Mouse (Mus musculus): Measurements from ENCODE around the gene Fgfbp1. TPM values are rescaled to one million over a fixed set of nuclear protein-coding genes. Genes with fewer than 3 reads are reported as not detected.

Fgfbp1 gene
- polyA plus RNA-seq (2021) = 0.08 TPM

DNA sequence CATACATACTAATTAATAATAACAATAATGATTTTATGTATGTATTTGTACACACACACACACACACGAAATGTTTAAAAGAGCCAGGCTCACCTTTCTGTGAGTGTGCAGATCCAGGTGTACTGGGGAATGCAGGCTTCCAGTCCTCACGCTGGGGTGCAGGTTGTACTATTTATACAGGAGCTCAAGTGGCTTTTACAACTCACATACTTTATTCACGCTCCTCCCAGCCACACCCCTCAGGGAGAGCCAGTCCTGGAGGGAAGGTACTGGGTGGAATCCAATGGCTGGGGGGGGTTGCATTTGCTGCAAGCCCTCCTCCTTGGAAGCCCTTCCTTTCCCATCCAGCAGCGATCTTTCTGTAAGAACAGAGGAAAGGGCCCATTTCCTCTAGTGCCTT lies at the start of gene Fgfbp1:
Gene Fgfbp1 (minus strand): TSS at position 160 of the 400 bp plus-strand sequence.
- DNase-seq (ENCODE audit: low read depth, low spot score) (no peak), ATAC-seq (no peak)
- in situ Hi-C loops (cut with MboI; ENCODE audit: low pct_unique_long_range_greater_than_20kb) = no loop called here
- ChIA-PET POLR2A (no interaction called here), CTCF (interaction anchor here (1.1 to 2.5 kb wide), 4 partner anchors 9 to 87 kb away, joined by 3 to 8 read pairs (median 4); no protein-coding TSS in a partner anchor)
- no peak for TF ChIP-seq CTCF (IDR thresholded peaks at IDR 0.05)
- no peaks in the 10 kb centered on the region for H3K27me3 ChIP-seq

DNA sequence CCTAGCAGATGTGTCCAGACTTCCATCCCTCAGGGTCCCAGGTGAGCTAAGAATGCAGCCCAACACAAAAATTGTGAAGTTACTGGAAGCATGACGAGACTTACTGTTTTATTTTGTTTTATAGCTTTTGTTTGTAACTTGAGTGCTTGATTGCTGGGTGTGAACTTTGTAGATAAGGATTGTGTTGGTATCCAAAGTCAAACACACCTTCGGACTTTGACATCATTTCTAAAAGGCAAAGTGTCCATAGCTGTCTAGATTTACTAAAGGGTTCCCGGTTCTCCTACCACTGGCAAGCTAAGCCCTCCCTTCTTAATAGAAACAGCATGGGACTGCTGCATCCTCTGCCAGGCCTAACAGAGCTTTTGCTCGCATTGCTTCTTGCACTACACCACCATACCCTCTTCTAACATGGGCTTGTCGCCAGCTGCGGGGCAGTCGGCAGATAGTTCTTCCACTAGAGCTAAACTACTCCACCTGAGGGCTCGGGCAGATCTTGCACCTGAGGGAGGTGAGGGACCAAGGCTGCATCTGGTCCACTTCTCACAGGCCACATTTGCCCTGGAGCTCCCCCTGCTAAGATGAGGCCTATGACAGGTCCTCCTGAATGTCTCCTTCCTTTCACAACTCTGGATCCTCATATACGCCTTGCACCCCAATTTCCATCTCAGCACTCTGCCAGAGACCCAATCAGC lies 16.9 kb upstream of the Fgfbp1 start:
- TF ChIP-seq CTCF (IDR thresholded peaks at IDR 0.05) = no peak
- no peak for ATAC-seq
- CTCF ChIA-PET = interaction anchor here (1.4 to 1.9 kb wide), 6 partner anchors 8 to 106 kb away, joined by 3 to 8 read pairs (median 4); no protein-coding TSS in a partner anchor
- no peak for DNase-seq (ENCODE audit: low read depth, low spot score)
- POLR2A ChIA-PET = interaction anchor here (1.1 kb wide), 1 partner anchor 14 kb away, joined by 4 read pairs; no protein-coding TSS in a partner anchor
- no peaks in the 10 kb centered on the region for H3K27me3 ChIP-seq
- in situ Hi-C loops (cut with MboI; ENCODE audit: low pct_unique_long_range_greater_than_20kb) = no loop called here

DNA sequence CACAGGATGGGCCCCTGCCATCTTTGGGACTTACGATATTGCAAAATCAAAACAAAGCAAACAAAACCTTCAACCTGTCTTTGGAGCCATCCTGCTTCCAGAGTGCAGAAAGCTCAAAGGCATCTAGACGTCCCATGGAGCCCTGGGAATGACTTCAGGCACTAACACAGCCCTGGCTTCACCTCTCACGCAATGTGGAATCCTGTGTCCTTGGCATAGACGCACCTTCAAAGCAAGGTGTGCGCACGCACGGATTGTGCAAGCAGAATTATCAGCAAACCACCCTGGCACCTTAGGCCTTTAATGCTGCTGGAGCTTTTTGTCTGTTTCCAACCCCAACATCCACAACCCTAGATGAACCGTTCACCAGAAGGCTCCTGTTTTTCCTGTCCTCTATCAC lies 16.0 kb upstream of the Fgfbp1 start:
- ChIA-PET POLR2A (interaction anchor here (1.1 kb wide), 1 partner anchor 15 kb away, joined by 4 read pairs; no protein-coding TSS in a partner anchor), CTCF (interaction anchor here (1.4 to 1.9 kb wide), 6 partner anchors 49 to 106 kb away, joined by 4 to 8 read pairs (median 5); no protein-coding TSS in a partner anchor)
- ATAC-seq = no peak
- no peaks in the 10 kb centered on the region for H3K27me3 ChIP-seq
- in situ Hi-C loops (cut with MboI; ENCODE audit: low pct_unique_long_range_greater_than_20kb) = no loop called here
- TF ChIP-seq CTCF (IDR thresholded peaks at IDR 0.05) = no peak
- no peak for DNase-seq (ENCODE audit: low read depth, low spot score)

DNA sequence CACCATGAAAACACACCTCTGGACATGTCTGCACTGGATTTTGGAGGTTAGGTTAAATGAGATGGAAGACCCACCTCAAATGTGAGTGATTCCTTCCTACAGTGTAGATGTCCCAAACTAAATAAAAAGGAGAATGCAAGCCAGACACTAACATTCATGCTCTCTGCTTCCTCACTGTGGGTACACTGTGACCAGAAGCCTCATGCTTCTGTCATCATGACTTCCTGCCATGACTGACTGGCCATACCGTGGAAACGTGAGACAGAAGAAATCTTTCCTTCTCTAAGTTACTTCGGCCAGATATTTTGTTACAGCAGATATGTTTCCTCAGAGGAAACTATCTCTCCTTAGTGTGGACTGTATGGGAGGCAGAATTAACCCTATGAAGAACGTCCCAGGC lies 14.6 kb upstream of the Fgfbp1 start:
- no peak for ATAC-seq
- in situ Hi-C loops (cut with MboI; ENCODE audit: low pct_unique_long_range_greater_than_20kb) = no loop called here
- no peak for DNase-seq (ENCODE audit: low read depth, low spot score)
- ChIA-PET CTCF (interaction anchor here (1.0 to 1.4 kb wide), 3 partner anchors 9 to 79 kb away, joined by 3 to 6 read pairs (median 5); no protein-coding TSS in a partner anchor), POLR2A (no interaction called here)
- no peak for TF ChIP-seq CTCF (IDR thresholded peaks at IDR 0.05)
- H3K27me3 ChIP-seq = no peaks in the 10 kb centered on the region

DNA sequence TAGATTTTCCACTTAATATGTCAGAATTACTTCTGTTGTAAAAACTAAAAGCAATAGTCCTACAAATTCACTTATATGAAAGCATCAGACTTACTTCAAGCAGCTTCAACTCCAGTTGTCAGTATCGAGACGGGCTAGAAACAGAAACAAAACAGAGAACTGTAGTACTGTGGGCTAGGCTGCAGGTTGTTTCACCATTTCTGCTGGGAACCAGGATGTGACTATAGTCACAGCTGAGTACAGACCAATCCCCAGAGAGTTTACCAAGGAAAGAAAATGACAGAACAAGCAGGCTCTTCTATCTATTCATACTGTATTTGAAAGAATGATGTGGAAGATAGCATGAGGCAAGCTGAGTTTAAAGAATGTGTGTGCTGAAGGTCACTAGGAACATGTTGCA lies 13.4 kb upstream of the Fgfbp1 start:
- in situ Hi-C loops (cut with MboI; ENCODE audit: low pct_unique_long_range_greater_than_20kb) = loop anchor here (5.0 kb wide), 2 partner anchors 103 to 153 kb away; no protein-coding TSS in a partner anchor
- ChIA-PET POLR2A (no interaction called here), CTCF (interaction anchor here (0.5 to 1.8 kb wide), 4 partner anchors 19 to 101 kb away, joined by 3 to 5 read pairs (median 3); no protein-coding TSS in a partner anchor)
- no peaks in the 10 kb centered on the region for H3K27me3 ChIP-seq
- no peak for TF ChIP-seq CTCF (IDR thresholded peaks at IDR 0.05)
- no peak for ATAC-seq
- DNase-seq (ENCODE audit: low read depth, low spot score) = no peak

DNA sequence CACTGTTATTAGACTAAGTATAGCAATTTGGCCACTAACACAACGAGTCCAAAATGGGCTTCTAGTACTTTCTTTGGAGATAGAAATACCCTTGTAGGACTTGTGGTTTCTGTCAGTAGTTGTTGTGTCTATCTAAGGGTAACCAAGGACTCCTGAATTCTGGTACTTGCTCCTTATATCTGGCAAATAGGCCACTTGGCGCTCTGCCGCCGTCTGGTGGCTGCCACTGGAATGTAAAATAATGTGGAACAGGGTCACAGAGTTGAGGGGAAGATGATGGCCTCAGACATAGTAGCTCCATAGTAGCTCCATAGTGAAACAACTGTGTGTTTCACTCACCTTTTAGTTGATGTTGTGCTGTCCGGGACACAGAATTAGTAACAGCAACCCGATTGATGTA lies 8.7 kb upstream of the Fgfbp1 start:
- in situ Hi-C loops (cut with MboI; ENCODE audit: low pct_unique_long_range_greater_than_20kb) = loop anchor here (5.0 kb wide), 2 partner anchors 98 to 148 kb away; no protein-coding TSS in a partner anchor
- no peak for DNase-seq (ENCODE audit: low read depth, low spot score)
- POLR2A ChIA-PET = no interaction called here
- CTCF ChIA-PET = interaction anchor here (0.8 to 3.9 kb wide), 16 partner anchors 8 to 318 kb away, joined by 3 to 46 read pairs (median 3); partner anchors contain the start of gene Fgfbp1
- peak; percentile 47 for ATAC-seq
- no peaks in the 10 kb centered on the region for H3K27me3 ChIP-seq
- TF ChIP-seq CTCF (IDR thresholded peaks at IDR 0.05) = peak; percentile 94

DNA sequence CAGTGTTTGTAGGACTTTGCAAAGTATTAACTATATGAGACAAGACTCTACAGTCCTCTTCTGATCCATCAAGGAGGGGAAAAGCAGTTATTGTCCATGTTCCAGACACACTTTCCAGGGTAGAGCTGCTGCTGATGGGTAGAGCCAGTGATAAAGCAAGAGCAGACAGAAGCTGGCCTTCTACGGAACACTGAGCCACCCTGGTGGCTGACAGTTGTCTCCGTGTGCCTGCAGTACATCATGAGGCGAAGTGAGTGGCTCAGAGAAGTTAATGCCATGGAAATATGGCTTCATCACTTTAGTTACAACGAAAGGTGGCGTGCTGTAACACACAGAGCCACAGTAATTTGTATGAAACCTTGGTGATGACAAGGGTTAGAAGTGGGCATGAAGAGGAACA lies 7.4 kb upstream of the Fgfbp1 start:
- TF ChIP-seq CTCF (IDR thresholded peaks at IDR 0.05) = no peak
- H3K27me3 ChIP-seq = no peaks in the 10 kb centered on the region
- in situ Hi-C loops (cut with MboI; ENCODE audit: low pct_unique_long_range_greater_than_20kb) = no loop called here
- CTCF ChIA-PET = interaction anchor here (0.7 to 3.9 kb wide), 6 partner anchors 51 to 96 kb away, joined by 3 to 46 read pairs (median 10); no protein-coding TSS in a partner anchor
- DNase-seq (ENCODE audit: low read depth, low spot score) (no peak), ATAC-seq (no peak)
- POLR2A ChIA-PET = no interaction called here

DNA sequence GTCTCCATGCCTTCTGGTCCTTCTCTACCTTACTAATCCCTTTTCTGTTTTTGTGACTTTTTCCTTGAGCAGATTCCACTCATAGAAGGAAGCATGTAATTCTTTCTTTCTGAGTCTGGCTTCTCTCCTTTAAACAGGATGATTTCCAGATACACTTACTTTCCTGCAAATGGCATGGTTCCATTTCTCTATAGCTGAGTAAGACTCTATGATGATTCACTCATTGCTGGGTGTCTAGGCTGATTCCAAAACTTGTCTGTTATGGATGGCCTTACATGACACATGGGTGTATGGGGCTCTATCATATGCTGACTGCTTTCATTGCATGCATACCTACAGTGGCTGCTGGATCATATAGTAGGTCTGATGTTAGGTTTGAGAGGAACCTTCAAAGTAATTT lies 4.6 kb upstream of the Fgfbp1 start:
- no peak for TF ChIP-seq CTCF (IDR thresholded peaks at IDR 0.05)
- in situ Hi-C loops (cut with MboI; ENCODE audit: low pct_unique_long_range_greater_than_20kb) = no loop called here
- H3K27me3 ChIP-seq = no peaks in the 10 kb centered on the region
- ChIA-PET POLR2A (no interaction called here), CTCF (interaction anchor here (1.5 to 4.0 kb wide), 2 partner anchors 63 to 93 kb away, joined by 4 to 18 read pairs; no protein-coding TSS in a partner anchor)
- DNase-seq (ENCODE audit: low read depth, low spot score) (no peak), ATAC-seq (no peak)

DNA sequence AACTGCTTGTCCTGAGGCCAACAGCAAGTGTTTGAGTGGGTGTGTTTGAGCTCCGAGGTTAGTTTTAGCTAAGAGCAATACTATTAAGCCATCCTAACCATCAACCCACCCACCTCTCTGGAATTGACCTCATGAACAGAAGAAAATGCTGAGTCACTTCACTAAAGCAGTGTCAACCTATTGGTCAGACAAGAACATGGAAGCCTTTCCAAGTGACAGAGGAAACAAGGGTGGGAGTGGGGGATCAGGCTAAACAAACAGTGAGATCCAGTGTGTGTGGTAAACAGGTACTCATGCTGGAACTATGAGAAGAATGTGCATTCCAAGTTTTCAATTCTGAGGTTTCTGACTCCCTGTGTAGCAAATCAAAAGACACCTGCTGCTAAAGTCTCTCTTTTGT lies 1.3 kb upstream of the Fgfbp1 start:
- POLR2A ChIA-PET = interaction anchor here (1.8 kb wide), 1 partner anchor 56 kb away, joined by 6 read pairs; no protein-coding TSS in a partner anchor
- H3K27me3 ChIP-seq = no peaks in the 10 kb centered on the region
- no peak for TF ChIP-seq CTCF (IDR thresholded peaks at IDR 0.05)
- in situ Hi-C loops (cut with MboI; ENCODE audit: low pct_unique_long_range_greater_than_20kb) = no loop called here
- DNase-seq (ENCODE audit: low read depth, low spot score) = peak; percentile 53
- ATAC-seq = peak; percentile 90
- CTCF ChIA-PET = interaction anchor here (0.7 to 4.0 kb wide), 7 partner anchors 8 to 140 kb away, joined by 3 to 18 read pairs (median 5); no protein-coding TSS in a partner anchor

DNA sequence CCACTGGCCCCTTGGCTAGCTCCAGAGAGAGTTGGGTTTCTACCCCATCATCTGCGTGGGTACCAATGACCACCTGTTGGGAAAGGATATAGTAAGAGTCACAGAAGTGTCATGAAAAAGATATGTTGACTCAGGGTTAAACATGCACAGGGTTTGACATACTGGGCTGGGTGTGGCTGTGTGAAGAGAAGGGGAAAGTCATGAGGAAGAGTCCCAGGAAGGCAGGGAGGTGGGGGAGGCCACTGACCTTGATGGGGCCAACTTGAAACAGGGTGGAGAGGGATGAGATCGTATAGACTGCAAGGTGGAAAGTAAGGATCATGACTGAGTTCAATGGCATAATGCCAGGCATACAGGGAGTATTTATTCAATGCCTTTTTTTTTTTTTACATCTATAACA lies 1.2 kb downstream of the Fgfbp1 start:
- ATAC-seq = no peak

More for the DNA sequence above, 1.2 kb downstream of the Fgfbp1 start:
- CTCF ChIA-PET = interaction anchor here (0.7 to 2.5 kb wide), 4 partner anchors 7 to 57 kb away, joined by 3 to 8 read pairs (median 4); no protein-coding TSS in a partner anchor
- no peak for DNase-seq (ENCODE audit: low read depth, low spot score)
- no peak for TF ChIP-seq CTCF (IDR thresholded peaks at IDR 0.05)
- no peaks in the 10 kb centered on the region for H3K27me3 ChIP-seq
- POLR2A ChIA-PET = no interaction called here
- in situ Hi-C loops (cut with MboI; ENCODE audit: low pct_unique_long_range_greater_than_20kb) = no loop called here
